Mouse (Mus musculus): ENCODE data around the gene Mmp24.

Mmp24 gene

GRCm38 (mm10) chr2:155775685-155776263 lies 632 bp downstream of the Mmp24 start:
- DNase-seq (ENCODE audit: extremely low spot score), result peak; percentile 83

GRCm38 (mm10) chr2:155776824-155777687 lies 1.9 kb downstream of the Mmp24 start:
- DNase-seq (ENCODE audit: extremely low spot score), result no peak

- no peak for DNase-seq (ENCODE audit: extremely low spot score)
Measured at GRCm38 (mm10) chr2:155777688-155777985, 2.5 kb downstream of the Mmp24 start.

- no peak for DNase-seq (ENCODE audit: extremely low spot score)
Measured at GRCm38 (mm10) chr2:155778004-155778403, 2.9 kb downstream of the Mmp24 start.

- no peak for DNase-seq (ENCODE audit: extremely low spot score)
Measured at GRCm38 (mm10) chr2:155779066-155779465, 3.9 kb downstream of the Mmp24 start.

GRCm38 (mm10) chr2:155779506-155779905 lies 4.4 kb downstream of the Mmp24 start:
- DNase-seq (ENCODE audit: extremely low spot score), result no peak

- no peak for DNase-seq (ENCODE audit: extremely low spot score)
Measured at GRCm38 (mm10) chr2:155784534-155784933, 9.4 kb downstream of the Mmp24 start.

- no peak for DNase-seq (ENCODE audit: extremely low spot score)
Measured at GRCm38 (mm10) chr2:155786905-155787304, 11.8 kb downstream of the Mmp24 start.

GRCm38 (mm10) chr2:155787949-155788931 lies 13.1 kb downstream of the Mmp24 start:
- no peak for DNase-seq (ENCODE audit: extremely low spot score)

- no peak for DNase-seq (ENCODE audit: extremely low spot score)
Measured at GRCm38 (mm10) chr2:155792899-155793298, 17.8 kb downstream of the Mmp24 start.

GRCm38 (mm10) chr2:155794674-155795445 lies 19.7 kb downstream of the Mmp24 start:
- no peak for DNase-seq (ENCODE audit: extremely low spot score)

GRCm38 (mm10) chr2:155798613-155799012 lies 23.5 kb downstream of the Mmp24 start:
- no peak for DNase-seq (ENCODE audit: extremely low spot score)

GRCm38 (mm10) chr2:155802761-155803160 lies 27.6 kb downstream of the Mmp24 start:
- DNase-seq (ENCODE audit: extremely low spot score), result no peak

GRCm38 (mm10) chr2:155804053-155804452 lies 28.9 kb downstream of the Mmp24 start:
- no peak for DNase-seq (ENCODE audit: extremely low spot score)

GRCm38 (mm10) chr2:155805231-155805924 lies 30.2 kb downstream of the Mmp24 start:
- no peak for DNase-seq (ENCODE audit: extremely low spot score)

GRCm38 (mm10) chr2:155805925-155806255 lies 30.7 kb downstream of the Mmp24 start:
- no peak for DNase-seq (ENCODE audit: extremely low spot score)

- no peak for DNase-seq (ENCODE audit: extremely low spot score)
Measured at GRCm38 (mm10) chr2:155806548-155806947, 31.4 kb downstream of the Mmp24 start.

- no peak for DNase-seq (ENCODE audit: extremely low spot score)
Measured at GRCm38 (mm10) chr2:155807408-155807807, 32.3 kb downstream of the Mmp24 start.

GRCm38 (mm10) chr2:155809620-155810019 lies 34.5 kb downstream of the Mmp24 start:
- DNase-seq (ENCODE audit: extremely low spot score), result no peak

- DNase-seq (ENCODE audit: extremely low spot score), result peak; percentile 80
Measured at GRCm38 (mm10) chr2:155811821-155812396, 36.8 kb downstream of the Mmp24 start.

- no peak for DNase-seq (ENCODE audit: extremely low spot score)
Measured at GRCm38 (mm10) chr2:155812637-155813036, 37.5 kb downstream of the Mmp24 start.
